Mouse (Mus musculus) intestine, postnatal 0 days (tissue): ENCODE measurements around the gene Git2. TPM values are rescaled to one million over a fixed set of nuclear protein-coding genes. Genes with fewer than 3 reads are reported as not detected.

Source experiments
- ATAC-seq: fragments of 200-750 bp; cut with Nextera tagmentation; 2 replicates; pipeline ENCODE4 v1.8.0; 2017; ENCODE audit warnings: mild to moderate bottlenecking, moderate TSS enrichment, moderate library complexity
- H3K27ac ChIP-seq: fragments of 300-500 bp; sonication (generic); 2 replicates; pipeline ENCODE4 v1.5.1; 2014; ENCODE audit warnings: mild to moderate bottlenecking, low read depth, low read length, moderate library complexity
- H3K27me3 ChIP-seq: fragments of 300-500 bp; sonication (generic); replicated peaks from 2 replicates; pipeline ENCODE4 v1.6.1; 2014; ENCODE audit warnings: low read length, mixed read lengths; ENCODE audit not compliant: control insufficient read depth, insufficient read depth
- H3K36me3 ChIP-seq: fragments of 300-500 bp; sonication (generic); 2 replicates; pipeline ENCODE4 v1.6.1; 2014; ENCODE audit warnings: mild to moderate bottlenecking, moderate library complexity; ENCODE audit not compliant: control insufficient read depth, insufficient read depth
- H3K4me1 ChIP-seq: fragments of 300-500 bp; sonication (generic); replicated peaks from 2 replicates; pipeline ENCODE4 v1.6.1; 2014; ENCODE audit warnings: antibody characterized with exemption, low read length, mixed read lengths; ENCODE audit not compliant: control insufficient read depth, insufficient read depth
- H3K4me2 ChIP-seq: fragments of 300-500 bp; sonication (generic); replicated peaks from 2 replicates; pipeline ENCODE4 v1.6.1; 2014; ENCODE audit warnings: low read depth, mild to moderate bottlenecking, moderate library complexity
- H3K4me3 ChIP-seq: fragments of 300-500 bp; sonication (generic); 2 replicates; pipeline ENCODE4 v1.5.1; 2014; ENCODE audit warnings: low read depth, low read length
- H3K9ac ChIP-seq: fragments of 300-500 bp; sonication (generic); 2 replicates; pipeline ENCODE4 v1.6.1; 2014; ENCODE audit warnings: mild to moderate bottlenecking, low read depth, low read length
- H3K9me3 ChIP-seq: fragments of 300-500 bp; sonication (generic); 2 replicates; pipeline ENCODE4 v1.6.1; 2016; ENCODE audit warnings: mixed run types; ENCODE audit not compliant: control insufficient read depth
- CTCF ChIP-seq: sonication (generic); IDR thresholded peaks from 2 replicates; pipeline ENCODE4 v1.5.1; 2016; ENCODE audit warnings: low read depth, mild to moderate bottlenecking, control low read depth, antibody characterized with exemption, moderate library complexity
- WGBS: fragments of 180-500 bp; shearing (Covaris S2); extraction: QIAGEN DNeasy Blood & Tissue Kit; methylation state at CpG from one replicate; pipeline ENCODE4 v1.1.7; 2014; 5-methylcytosine and 5-hydroxymethylcytosine counted together
- polyA plus RNA-seq: library from polyadenylated mRNA; unstranded; fragments of >200 nt; fragmentation: Nextera tagmentation; extraction: Ambion mirVana; gene quantifications from 2 replicates; pipeline ENCODE4 v1.2.1, GENCODE M21; 2015

Git2 gene
- polyA plus RNA-seq, 1 experiment from 2014 or later: 13.8 TPM

GRCm38 (mm10) chr5:114807063-114807462 is 31.7 kb upstream of the Git2 start:
- H3K27ac ChIP-seq: no peak overlapping the region
- H3K36me3 ChIP-seq: peaks cover 43% of the 10 kb centered on the region
- no peak overlapping the region for H3K4me3 ChIP-seq
- H3K27me3 ChIP-seq: no peaks in the 10 kb centered on the region
- TF ChIP-seq CTCF: no peak
- no peak overlapping the region for H3K9ac ChIP-seq
- H3K9me3 ChIP-seq: no peaks in the 10 kb centered on the region
- ATAC-seq: no peak
- no peaks in the 10 kb centered on the region for H3K4me1 ChIP-seq
- 51% methylated on average over 9 of the region's 9 CpGs for WGBS
- H3K4me2 ChIP-seq: no peak overlapping the region

- Histone ChIP-seq H3K9ac (no peak overlapping the region), H3K27ac (no peak overlapping the region; the same call in 1 of the 2 replicates), H3K4me2 (no peak overlapping the region), H3K4me3 (no peak overlapping the region), H3K36me3 (peaks cover 47% of the 10 kb centered on the region), H3K4me1 (no peaks in the 10 kb centered on the region), H3K9me3 (no peaks in the 10 kb centered on the region), H3K27me3 (no peaks in the 10 kb centered on the region)
- TF ChIP-seq CTCF: no peak
- ATAC-seq: no peak
- WGBS: 79% methylated on average over 8 of the region's 8 CpGs
Observed at GRCm38 (mm10) chr5:114806636-114807035, 31.3 kb upstream of the Git2 start.

- WGBS: 71% methylated on average over 15 of the region's 15 CpGs
- Histone ChIP-seq H3K27ac (peak overlapping the region; percentile 50), H3K4me3 (no peak overlapping the region), H3K36me3 (peaks cover 54% of the 10 kb centered on the region), H3K9ac (no peak overlapping the region), H3K27me3 (no peaks in the 10 kb centered on the region), H3K9me3 (no peaks in the 10 kb centered on the region), H3K4me2 (0 out of 2 replicates have a peak overlapping the region, but pooled peaks have one; percentile 27), H3K4me1 (no peaks in the 10 kb centered on the region)
- TF ChIP-seq CTCF: no peak
- no peak for ATAC-seq
Observed at GRCm38 (mm10) chr5:114805436-114806350, 30.4 kb upstream of the Git2 start.

DNA sequence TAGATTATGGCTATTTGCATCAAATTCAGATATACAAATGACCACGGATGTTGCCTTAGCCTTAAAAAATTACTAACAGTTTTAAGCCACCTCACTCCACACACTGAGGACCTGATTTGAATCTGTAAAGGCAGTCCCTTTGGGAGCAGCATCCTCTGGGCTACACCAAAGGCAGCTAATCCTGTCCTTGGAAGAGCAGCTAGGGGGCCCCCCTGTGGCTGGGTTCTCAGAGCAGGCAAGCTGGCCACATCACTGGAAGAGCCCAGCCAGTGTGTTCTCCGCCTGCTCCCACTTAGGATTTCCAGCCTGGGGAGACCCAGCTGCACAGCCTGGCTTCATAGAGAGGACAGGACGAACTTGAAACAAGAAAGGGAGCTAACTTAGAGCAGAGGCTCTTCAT is 29.6 kb upstream of the Git2 start:
- Histone ChIP-seq H3K4me1 (no peaks in the 10 kb centered on the region), H3K27me3 (no peaks in the 10 kb centered on the region), H3K27ac (no peak overlapping the region), H3K4me3 (no peak overlapping the region), H3K9ac (no peak overlapping the region), H3K4me2 (no peak overlapping the region), H3K36me3 (peaks cover 61% of the 10 kb centered on the region), H3K9me3 (no peaks in the 10 kb centered on the region)
- WGBS: 60% methylated on average over 3 of the region's 3 CpGs
- TF ChIP-seq CTCF: peak; percentile 59
- no peak for ATAC-seq

DNA sequence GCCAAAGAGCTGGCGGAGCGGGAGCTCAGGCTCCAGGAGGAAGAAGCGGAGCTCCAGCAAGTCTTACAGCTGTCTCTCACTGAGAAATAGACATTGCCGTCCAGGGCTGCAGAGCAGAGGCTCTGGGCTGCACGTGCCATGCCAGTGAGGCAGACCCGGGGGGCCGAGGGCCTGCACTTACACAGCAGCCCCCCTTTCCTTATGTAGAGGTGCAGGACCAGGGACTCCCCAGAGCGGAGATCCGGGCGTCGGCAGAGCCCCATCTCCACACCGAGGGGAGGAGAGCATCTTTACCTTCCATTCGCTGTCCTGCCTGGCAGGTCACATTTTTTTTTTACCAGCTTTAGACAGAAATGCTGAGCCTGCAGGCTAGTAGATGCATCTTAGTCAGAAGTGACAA is 29.0 kb upstream of the Git2 start:
- H3K27me3 ChIP-seq: no peaks in the 10 kb centered on the region
- TF ChIP-seq CTCF: no peak
- H3K9me3 ChIP-seq: no peaks in the 10 kb centered on the region
- 93% methylated on average over 13 of the region's 13 CpGs for WGBS
- no peak for ATAC-seq
- H3K36me3 ChIP-seq: peaks cover 67% of the 10 kb centered on the region
- no peak overlapping the region for H3K4me2 ChIP-seq
- no peaks in the 10 kb centered on the region for H3K4me1 ChIP-seq
- H3K27ac ChIP-seq: no peak overlapping the region
- no peak overlapping the region for H3K4me3 ChIP-seq
- H3K9ac ChIP-seq: no peak overlapping the region

DNA sequence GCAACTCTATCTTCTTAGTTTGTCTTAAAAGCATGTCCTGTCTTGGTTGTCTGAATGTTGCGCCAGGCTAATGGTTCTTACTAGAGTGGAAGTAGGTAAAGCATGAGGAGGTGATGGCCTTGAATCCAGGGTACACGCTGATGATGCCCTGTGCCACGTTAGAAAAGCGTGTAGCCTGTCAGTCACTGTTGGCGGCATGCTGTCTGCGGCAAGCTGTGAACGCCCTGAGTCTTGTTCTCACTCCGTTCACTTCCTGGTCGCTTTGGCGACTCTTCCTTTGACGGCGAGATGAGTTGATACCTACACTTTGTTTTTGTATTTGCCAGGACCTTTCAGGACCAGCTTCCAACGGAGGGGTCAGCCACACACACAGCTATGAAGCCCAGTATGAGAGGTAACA is 27.9 kb upstream of the Git2 start:
- WGBS: 94% methylated on average over 13 of the region's 13 CpGs
- ATAC-seq: no peak
- TF ChIP-seq CTCF: no peak
- Histone ChIP-seq H3K4me1 (no peaks in the 10 kb centered on the region), H3K4me2 (no peak overlapping the region), H3K9me3 (no peaks in the 10 kb centered on the region), H3K9ac (no peak overlapping the region), H3K27ac (no peak overlapping the region), H3K27me3 (no peaks in the 10 kb centered on the region), H3K36me3 (peaks cover 68% of the 10 kb centered on the region), H3K4me3 (no peak overlapping the region)
